Mouse (Mus musculus): ENCODE measurements around the gene Unc13c. TPM values are rescaled to one million over a fixed set of nuclear protein-coding genes. Genes with fewer than 3 reads are reported as not detected.

Unc13c gene
- 0.37 and 0.43 TPM in 2 replicates for polyA plus RNA-seq (2015; fragmentation: Nextera tagmentation; extraction: Ambion mirVana)

GRCm38 (mm10) chr9:73968641-73969121 lies at the start of gene Unc13c:
Gene Unc13c (minus strand): TSS chr9:73968966.
- peak within 1 kb of the TSS; percentile 58 for H3K4me2 ChIP-seq (replicated peaks)
- no peaks in the 10 kb centered on the region for H3K9me3 ChIP-seq (replicated peaks)
- H3K27ac ChIP-seq (replicated peaks) = no peak within 1 kb of the TSS
- H3K4me3 ChIP-seq (replicated peaks) = peak within 1 kb of the TSS; percentile 32
- H3K9ac ChIP-seq = no peak within 1 kb of the TSS
- WGBS = 2% methylated on average over 17 of the region's 17 CpGs
- H3K4me1 ChIP-seq = peaks cover 15% of the 10 kb centered on the region
- peak; percentile 47 for ATAC-seq (ENCODE audit: insufficient number of reproducible peaks, low FRiP score, low TSS enrichment, low read depth)
- H3K27me3 ChIP-seq = peaks cover 3% of the 10 kb centered on the region
- no peaks in the 10 kb centered on the region for H3K36me3 ChIP-seq

- 65% methylated on average over 7 of the region's 7 CpGs for WGBS
- Histone ChIP-seq H3K36me3 (no peaks in the 10 kb centered on the region), H3K4me1 (no peaks in the 10 kb centered on the region), H3K9ac (no peak overlapping the region), H3K27ac (replicated peaks) (no peak overlapping the region), H3K4me3 (replicated peaks) (no peak overlapping the region), H3K9me3 (replicated peaks) (no peaks in the 10 kb centered on the region), H3K4me2 (replicated peaks) (no peak overlapping the region), H3K27me3 (no peaks in the 10 kb centered on the region)
- no peak for ATAC-seq (ENCODE audit: insufficient number of reproducible peaks, low FRiP score, low TSS enrichment, low read depth)
Observed at GRCm38 (mm10) chr9:74007976-74008686, 39.4 kb upstream of the Unc13c start.

GRCm38 (mm10) chr9:74002388-74002990 lies 33.7 kb upstream of the Unc13c start:
- ATAC-seq (ENCODE audit: insufficient number of reproducible peaks, low FRiP score, low TSS enrichment, low read depth) = no peak
- Histone ChIP-seq H3K4me3 (replicated peaks) (no peak overlapping the region), H3K27me3 (no peaks in the 10 kb centered on the region), H3K36me3 (no peaks in the 10 kb centered on the region), H3K27ac (replicated peaks) (no peak overlapping the region), H3K9ac (no peak overlapping the region), H3K4me1 (peaks cover 4% of the 10 kb centered on the region; the same call in 1 of the 2 replicates), H3K4me2 (replicated peaks) (no peak overlapping the region), H3K9me3 (replicated peaks) (no peaks in the 10 kb centered on the region)
- 28% methylated on average over 6 of the region's 6 CpGs for WGBS

GRCm38 (mm10) chr9:73988096-73988495 lies 19.3 kb upstream of the Unc13c start:
- no peaks in the 10 kb centered on the region for H3K27me3 ChIP-seq
- no peak overlapping the region for H3K4me2 ChIP-seq (replicated peaks)
- H3K4me3 ChIP-seq (replicated peaks) = no peak overlapping the region
- no peaks in the 10 kb centered on the region for H3K9me3 ChIP-seq (replicated peaks)
- no peak for ATAC-seq (ENCODE audit: insufficient number of reproducible peaks, low FRiP score, low TSS enrichment, low read depth)
- no peaks in the 10 kb centered on the region for H3K36me3 ChIP-seq
- H3K9ac ChIP-seq = no peak overlapping the region
- no peaks in the 10 kb centered on the region for H3K4me1 ChIP-seq
- H3K27ac ChIP-seq (replicated peaks) = no peak overlapping the region

GRCm38 (mm10) chr9:73987236-73987635 lies 18.5 kb upstream of the Unc13c start:
- Histone ChIP-seq H3K9ac (no peak overlapping the region), H3K36me3 (no peaks in the 10 kb centered on the region), H3K4me3 (replicated peaks) (no peak overlapping the region), H3K27me3 (no peaks in the 10 kb centered on the region), H3K4me2 (replicated peaks) (no peak overlapping the region), H3K27ac (replicated peaks) (no peak overlapping the region), H3K4me1 (no peaks in the 10 kb centered on the region), H3K9me3 (replicated peaks) (no peaks in the 10 kb centered on the region)
- 66% methylated on average over 2 of the region's 2 CpGs for WGBS
- ATAC-seq (ENCODE audit: insufficient number of reproducible peaks, low FRiP score, low TSS enrichment, low read depth) = no peak

DNA sequence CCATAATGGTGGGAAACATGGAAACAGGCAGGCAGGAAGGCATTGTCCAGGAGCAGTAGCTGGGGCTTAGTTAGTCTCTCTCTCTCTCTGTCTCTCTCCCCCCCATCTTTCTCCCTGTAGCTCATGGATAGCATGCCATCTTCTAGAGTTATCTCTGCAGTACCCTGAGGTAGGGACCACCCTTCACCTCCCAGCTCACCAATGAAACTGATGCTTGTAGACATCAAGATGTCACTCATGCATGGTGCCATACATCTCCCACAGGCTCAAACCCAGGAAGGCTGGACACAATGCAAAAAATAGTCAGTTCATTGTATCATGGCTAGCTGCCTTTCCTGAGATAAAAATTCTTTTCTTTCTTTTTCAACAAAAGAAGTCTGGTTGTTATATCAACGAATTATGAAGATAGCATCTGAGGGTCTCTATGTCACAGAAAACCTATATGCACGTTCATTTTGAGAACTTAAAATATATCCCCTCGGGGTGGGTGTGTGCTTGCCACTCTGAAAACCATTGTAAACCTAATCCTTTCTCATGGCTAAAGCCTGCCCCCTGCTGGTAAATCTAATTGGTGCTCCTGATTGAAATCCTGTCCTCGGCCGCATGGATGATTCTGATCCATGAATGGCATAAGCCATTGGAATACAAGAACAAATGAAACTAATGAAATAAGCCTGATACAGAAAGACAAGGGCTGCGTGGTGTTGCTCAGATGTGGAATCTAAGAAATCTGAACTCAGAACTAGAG lies 14.0 kb upstream of the Unc13c start:
- H3K4me2 ChIP-seq (replicated peaks) = no peak overlapping the region
- no peak overlapping the region for H3K4me3 ChIP-seq (replicated peaks)
- H3K9me3 ChIP-seq (replicated peaks) = no peaks in the 10 kb centered on the region
- 11% methylated on average over 6 of the region's 6 CpGs for WGBS
- no peak overlapping the region for H3K27ac ChIP-seq (replicated peaks)
- no peak for ATAC-seq (ENCODE audit: insufficient number of reproducible peaks, low FRiP score, low TSS enrichment, low read depth)
- H3K36me3 ChIP-seq = no peaks in the 10 kb centered on the region
- no peaks in the 10 kb centered on the region for H3K27me3 ChIP-seq
- H3K9ac ChIP-seq = no peak overlapping the region
- no peaks in the 10 kb centered on the region for H3K4me1 ChIP-seq

DNA sequence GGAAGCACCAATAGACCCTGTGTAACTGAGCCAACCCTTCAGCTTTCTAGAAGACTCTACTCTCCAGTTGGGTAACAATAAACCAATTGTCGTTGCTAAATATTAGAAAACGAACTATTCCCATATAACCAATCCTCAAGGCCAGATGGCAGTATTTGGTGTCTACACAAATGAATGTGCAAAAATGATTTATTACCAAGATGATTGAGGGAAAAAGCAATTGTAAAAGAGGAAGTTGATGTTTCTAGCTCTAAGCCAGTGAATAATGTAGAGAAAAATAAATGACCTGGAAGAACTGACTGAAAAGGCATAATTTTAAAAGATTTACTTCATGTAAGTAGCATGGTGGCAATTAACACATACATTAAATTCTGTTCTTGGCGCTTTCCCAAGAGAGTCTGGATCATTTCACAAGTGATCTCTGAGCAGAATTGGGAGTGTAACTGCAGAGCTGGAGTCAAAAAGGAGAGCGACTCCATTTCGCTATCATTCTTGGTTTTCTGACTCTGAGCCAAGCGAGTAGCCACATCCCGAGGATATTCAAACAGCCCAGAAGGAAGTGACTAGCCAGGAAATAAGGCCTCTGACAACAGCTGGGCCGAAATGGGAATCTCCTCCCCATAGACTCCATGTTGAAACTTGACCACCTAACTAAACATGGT lies 3.7 kb upstream of the Unc13c start:
- 75% methylated on average over 8 of the region's 8 CpGs for WGBS
- H3K27ac ChIP-seq (replicated peaks) = no peak overlapping the region
- H3K36me3 ChIP-seq = no peaks in the 10 kb centered on the region
- no peak overlapping the region for H3K4me2 ChIP-seq (replicated peaks)
- H3K4me1 ChIP-seq = peaks cover 10% of the 10 kb centered on the region
- no peaks in the 10 kb centered on the region for H3K9me3 ChIP-seq (replicated peaks)
- H3K9ac ChIP-seq = no peak overlapping the region
- no peak for ATAC-seq (ENCODE audit: insufficient number of reproducible peaks, low FRiP score, low TSS enrichment, low read depth)
- H3K27me3 ChIP-seq = no peaks in the 10 kb centered on the region; the same call in 1 of the 2 replicates
- no peak overlapping the region for H3K4me3 ChIP-seq (replicated peaks)

- no peak for ATAC-seq (ENCODE audit: insufficient number of reproducible peaks, low FRiP score, low TSS enrichment, low read depth)
- no peak overlapping the region for H3K9ac ChIP-seq
- no peaks in the 10 kb centered on the region for H3K9me3 ChIP-seq (replicated peaks)
- H3K4me2 ChIP-seq (replicated peaks) = no peak overlapping the region
- H3K36me3 ChIP-seq = no peaks in the 10 kb centered on the region
- H3K27me3 ChIP-seq = peaks cover 3% of the 10 kb centered on the region
- H3K4me3 ChIP-seq (replicated peaks) = no peak overlapping the region
- H3K4me1 ChIP-seq = peaks cover 10% of the 10 kb centered on the region
- no peak overlapping the region for H3K27ac ChIP-seq (replicated peaks)
- 32% methylated on average over 9 of the region's 9 CpGs for WGBS
Observed at GRCm38 (mm10) chr9:73970717-73971116, 2.0 kb upstream of the Unc13c start.

GRCm38 (mm10) chr9:73965322-73965915 lies 3.3 kb downstream of the Unc13c start:
- no peak for ATAC-seq (ENCODE audit: insufficient number of reproducible peaks, low FRiP score, low TSS enrichment, low read depth)
- WGBS = 40% methylated on average over 9 of the region's 9 CpGs
- Histone ChIP-seq H3K4me1 (peaks cover 15% of the 10 kb centered on the region), H3K27ac (replicated peaks) (no peak overlapping the region), H3K9me3 (replicated peaks) (no peaks in the 10 kb centered on the region), H3K9ac (no peak overlapping the region), H3K4me3 (replicated peaks) (no peak overlapping the region), H3K36me3 (no peaks in the 10 kb centered on the region), H3K4me2 (replicated peaks) (no peak overlapping the region), H3K27me3 (peaks cover 3% of the 10 kb centered on the region; the same call in 1 of the 2 replicates)

- H3K27me3 ChIP-seq = peaks cover 3% of the 10 kb centered on the region; the same call in 1 of the 2 replicates
- no peak overlapping the region for H3K4me2 ChIP-seq (replicated peaks)
- no peak for ATAC-seq (ENCODE audit: insufficient number of reproducible peaks, low FRiP score, low TSS enrichment, low read depth)
- no peaks in the 10 kb centered on the region for H3K36me3 ChIP-seq
- H3K4me3 ChIP-seq (replicated peaks) = no peak overlapping the region
- peaks cover 5% of the 10 kb centered on the region; the same call in 1 of the 2 replicates for H3K4me1 ChIP-seq
- no peak overlapping the region for H3K9ac ChIP-seq
- H3K9me3 ChIP-seq (replicated peaks) = no peaks in the 10 kb centered on the region
- 69% methylated on average over 6 of the region's 6 CpGs for WGBS
- no peak overlapping the region for H3K27ac ChIP-seq (replicated peaks)
Observed at GRCm38 (mm10) chr9:73962471-73962870, 6.3 kb downstream of the Unc13c start.

DNA sequence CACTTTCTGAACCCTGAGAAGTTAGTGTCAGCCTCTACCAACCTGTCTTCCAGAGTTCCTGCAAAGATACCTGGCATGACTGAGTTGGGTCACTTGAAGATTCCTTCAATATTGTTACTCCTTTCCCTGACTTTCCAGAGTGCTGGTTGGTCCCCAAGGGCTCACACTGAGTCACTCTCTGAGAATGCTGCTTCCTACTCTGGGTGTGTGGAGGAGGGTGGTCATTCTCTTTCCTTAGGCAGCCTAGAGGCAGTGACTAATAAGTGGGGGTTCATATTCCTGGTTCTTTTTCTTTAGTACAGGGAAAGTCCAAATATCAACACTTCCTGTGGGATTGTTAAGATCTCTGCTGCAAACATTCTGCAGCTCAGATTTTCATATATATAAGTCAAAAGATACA lies 16.4 kb downstream of the Unc13c start:
- no peak overlapping the region for H3K9ac ChIP-seq
- no peaks in the 10 kb centered on the region for H3K27me3 ChIP-seq
- no peak overlapping the region for H3K27ac ChIP-seq (replicated peaks)
- H3K4me3 ChIP-seq (replicated peaks) = no peak overlapping the region
- H3K4me2 ChIP-seq (replicated peaks) = no peak overlapping the region
- H3K36me3 ChIP-seq = no peaks in the 10 kb centered on the region
- no peak for ATAC-seq (ENCODE audit: insufficient number of reproducible peaks, low FRiP score, low TSS enrichment, low read depth)
- H3K9me3 ChIP-seq (replicated peaks) = no peaks in the 10 kb centered on the region
- no peaks in the 10 kb centered on the region for H3K4me1 ChIP-seq

All from embryonic facial prominence, embryonic 15.5 days (tissue).